Mouse (Mus musculus) lung, postnatal 36 days (tissue): Measurements from ENCODE around the gene Tgfb1i1.
A peak's percentile ranks its signal among the peaks of the same experiment; 100 is the strongest.

Source experiments
- DNase-seq: peaks from one replicate; pipeline ENCODE4 v3.0.0; 2022; ENCODE audit warnings: mixed read lengths

The Tgfb1i1 gene

DNA sequence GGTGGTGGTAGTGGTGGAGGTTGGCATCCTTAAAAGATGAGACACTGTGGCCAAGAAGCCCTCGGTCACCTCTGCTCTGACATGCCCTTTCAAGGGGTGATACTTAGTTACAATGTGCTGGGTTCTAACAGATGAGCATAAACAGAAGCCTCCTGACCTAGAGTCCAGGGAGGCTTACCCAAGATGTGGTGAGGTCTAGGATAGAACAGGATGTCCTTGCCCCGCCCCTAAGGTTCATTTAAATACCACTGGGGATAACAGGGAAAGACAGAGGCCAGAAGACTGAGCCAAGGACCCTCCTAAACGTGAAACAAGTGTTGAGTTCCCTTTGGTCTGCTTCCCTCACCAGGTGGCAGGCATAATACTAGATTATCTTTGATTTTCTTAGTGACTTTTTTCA lies 49.9 kb downstream of the Tgfb1i1 start:
- DNase-seq, result no peak

DNA sequence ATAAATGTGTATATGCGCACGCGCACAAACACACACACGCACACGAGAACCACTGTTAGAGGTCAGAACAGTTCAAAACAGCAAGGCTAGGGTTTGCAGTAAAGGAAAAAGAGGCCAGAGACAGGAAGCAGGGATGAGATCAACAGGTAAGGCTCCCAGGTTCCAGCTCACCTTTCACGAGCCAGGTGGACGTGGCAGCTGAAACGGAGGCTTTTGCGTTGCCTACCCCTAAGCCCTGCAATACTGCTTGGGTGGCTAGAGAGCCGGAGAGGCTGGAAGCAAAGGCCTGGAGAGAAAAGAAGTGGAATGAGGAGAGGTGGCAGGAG lies 50.6 kb downstream of the Tgfb1i1 start:
- DNase-seq, result no peak

DNA sequence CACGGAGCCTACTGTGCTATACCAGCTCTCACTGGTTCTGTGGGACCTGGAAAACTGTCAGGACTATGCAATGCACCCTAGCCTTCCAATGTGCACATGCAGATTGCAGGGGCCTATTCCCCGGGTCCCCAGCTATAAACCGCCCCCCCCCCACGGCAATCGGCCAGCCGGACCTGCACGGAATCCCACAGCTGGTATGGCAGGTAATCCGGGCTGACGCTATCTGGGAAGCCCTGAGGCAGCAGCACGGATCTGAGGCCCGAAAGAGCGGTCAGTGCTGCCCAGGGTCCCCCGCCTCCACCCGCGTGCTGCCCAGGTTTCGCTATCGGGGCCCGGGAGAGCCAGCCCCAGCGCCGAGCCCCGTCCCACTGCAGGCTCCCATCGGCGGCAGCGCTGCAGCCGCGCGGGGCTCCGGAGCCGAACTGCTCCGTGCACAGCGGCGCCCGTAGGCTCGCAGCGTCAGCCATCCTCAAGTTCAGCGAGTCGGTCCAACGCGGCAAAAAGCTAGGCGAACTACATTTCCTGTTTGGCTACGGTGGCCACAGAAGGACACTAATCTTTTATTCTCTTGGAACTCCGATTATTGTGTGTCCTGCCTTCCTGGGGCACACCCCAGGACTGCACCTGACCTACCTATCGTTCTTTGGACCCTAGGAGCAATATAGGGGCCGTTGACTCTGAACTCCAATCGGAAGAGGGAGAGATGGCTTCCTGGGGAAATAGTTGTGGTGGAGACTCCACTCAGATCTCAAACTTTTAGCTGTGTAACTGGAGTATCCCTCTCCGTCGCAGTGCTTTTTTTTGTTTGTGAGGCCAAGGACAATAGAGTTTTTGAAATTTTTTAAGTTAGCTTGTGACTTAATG lies 51.2 kb downstream of the Tgfb1i1 start, which contains the start of gene BC017158:
TSS of gene BC017158 (minus strand) at position 554 of the 864 bp plus-strand sequence.
- peak; percentile 88 for DNase-seq

DNA sequence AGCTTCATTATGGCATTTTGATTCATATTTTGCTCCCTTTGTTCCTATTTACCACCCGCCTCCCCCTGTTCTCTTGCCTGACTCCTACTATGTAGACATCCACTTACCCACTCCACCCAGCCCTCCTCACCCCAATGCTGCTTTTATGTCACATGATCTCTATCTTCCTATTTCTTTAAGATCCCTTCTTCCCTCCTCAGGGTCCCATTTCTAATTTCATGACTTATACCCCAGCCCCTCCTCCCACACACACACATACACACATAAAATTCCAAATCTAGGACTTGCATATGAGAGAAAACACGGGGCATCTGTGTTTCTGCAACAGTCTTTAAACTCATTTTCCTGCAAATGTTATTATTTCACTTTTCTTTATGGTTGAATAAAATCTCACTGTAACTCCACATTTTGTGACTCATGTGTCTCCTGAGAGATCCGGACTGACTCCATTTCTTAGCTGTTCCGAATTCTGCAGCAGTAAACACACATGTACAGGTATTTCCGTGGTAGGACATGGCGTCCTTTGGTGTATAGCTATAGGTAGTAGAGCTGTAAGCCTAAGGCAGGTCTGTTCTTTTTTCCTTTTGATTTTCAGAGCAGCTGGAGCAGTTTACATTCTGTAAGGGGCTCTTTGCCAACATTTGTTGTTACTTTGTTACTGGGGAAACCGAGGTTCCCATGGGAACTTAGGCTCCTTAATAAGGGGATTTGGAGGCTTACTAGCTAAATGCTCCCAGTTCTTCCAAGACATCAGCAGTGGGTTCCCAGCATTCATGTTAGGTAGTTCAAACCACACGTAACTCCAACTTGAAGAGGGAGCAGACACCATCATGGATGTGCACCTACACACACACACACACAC lies 52.1 kb downstream of the Tgfb1i1 start:
- DNase-seq, result peak; percentile 61

DNA sequence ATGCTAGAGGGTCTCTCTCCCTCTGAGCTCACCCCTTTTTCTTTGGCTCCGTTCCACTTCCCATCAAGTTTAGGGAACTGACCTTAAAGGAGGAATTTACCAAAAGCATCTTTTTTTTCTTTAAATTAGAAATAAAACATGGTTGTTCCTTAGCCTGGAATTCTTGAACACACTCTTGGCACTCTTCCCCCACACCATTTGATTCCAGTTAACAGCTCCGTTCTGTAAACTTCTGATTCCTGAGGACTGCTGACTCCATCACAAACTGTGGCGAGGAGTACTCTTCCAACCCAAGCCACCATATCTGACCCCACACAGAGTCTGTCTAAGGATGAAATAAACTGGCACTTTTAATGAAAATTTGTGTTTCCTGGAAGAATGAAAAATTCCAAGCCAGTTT lies 54.3 kb downstream of the Tgfb1i1 start:
- no peak for DNase-seq

DNA sequence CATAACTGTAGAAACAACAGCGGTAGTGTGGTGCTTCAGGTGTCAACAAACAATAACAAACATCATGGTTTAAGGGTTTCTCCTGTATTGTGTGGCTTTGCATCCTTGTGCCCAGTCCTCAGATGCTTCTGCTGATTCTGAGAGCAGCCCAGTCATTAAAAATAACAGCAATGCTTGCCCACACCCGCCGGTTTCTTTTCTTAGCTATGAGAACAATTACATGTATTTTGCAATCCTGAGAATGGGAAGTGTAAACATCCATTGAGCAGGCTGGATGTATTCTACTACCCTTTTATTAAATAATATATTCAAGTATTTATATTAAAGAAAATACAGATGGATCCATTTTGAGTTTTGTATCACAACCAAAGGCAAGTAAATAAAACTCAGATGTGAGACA lies 55.5 kb downstream of the Tgfb1i1 start:
- no peak for DNase-seq

DNA sequence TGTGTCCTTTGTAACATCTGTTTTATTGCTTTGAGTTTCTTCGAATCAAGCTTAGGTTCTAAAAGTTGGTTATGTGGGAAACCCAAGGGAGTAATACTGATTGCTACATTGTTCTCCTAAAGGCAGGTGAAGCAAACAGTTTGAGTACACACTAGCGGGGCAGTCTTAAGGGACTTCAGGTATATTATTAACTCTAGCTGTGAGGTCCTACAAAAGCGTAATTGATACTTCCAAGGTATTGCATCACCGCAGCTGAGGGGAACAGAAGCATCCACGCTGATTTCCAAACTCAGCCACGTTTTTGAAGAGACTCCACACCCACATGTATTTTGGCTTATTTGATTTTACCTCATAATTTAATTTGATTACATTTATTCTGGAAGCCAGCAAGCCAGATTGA lies 57.6 kb downstream of the Tgfb1i1 start:
- DNase-seq, result peak; percentile 76

DNA sequence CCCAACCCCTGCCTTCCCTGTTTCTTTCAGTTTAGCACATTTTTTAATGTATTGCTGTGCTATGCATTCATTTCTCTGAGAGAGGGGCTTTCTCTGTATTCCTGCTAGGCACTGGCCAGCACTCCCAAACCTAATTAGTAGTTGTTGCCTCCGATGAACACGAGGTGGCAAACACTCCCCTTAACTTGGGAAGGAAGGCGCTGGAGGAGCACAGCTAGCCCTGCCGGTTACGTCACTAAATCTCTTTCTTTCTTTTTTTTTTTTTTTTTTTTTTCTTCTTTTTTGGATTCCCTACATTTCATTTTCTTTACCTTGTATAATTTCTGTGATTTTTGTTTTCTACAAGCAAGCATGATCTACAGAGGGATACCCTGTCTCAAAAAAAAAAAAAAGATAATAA lies 58.3 kb downstream of the Tgfb1i1 start:
- peak; percentile 76 for DNase-seq
